Mouse (Mus musculus): ENCODE measurements around the gene Esm1.
"Not testable (repeated sequence)": the region's sequence is repeated elsewhere in the genome, so short reads cannot be mapped to it uniquely, and the experiment has no call there.

Gene Esm1

GRCm38 (mm10) chr13:113227666-113228463, 18.4 kb downstream of the Esm1 start:
- DNase-seq (ENCODE audit: low read depth, low spot score), result peak; percentile 16

GRCm38 (mm10) chr13:113242129-113242528, 32.7 kb downstream of the Esm1 start:
- peak; percentile 56 for DNase-seq (ENCODE audit: low read depth, low spot score)

DNA sequence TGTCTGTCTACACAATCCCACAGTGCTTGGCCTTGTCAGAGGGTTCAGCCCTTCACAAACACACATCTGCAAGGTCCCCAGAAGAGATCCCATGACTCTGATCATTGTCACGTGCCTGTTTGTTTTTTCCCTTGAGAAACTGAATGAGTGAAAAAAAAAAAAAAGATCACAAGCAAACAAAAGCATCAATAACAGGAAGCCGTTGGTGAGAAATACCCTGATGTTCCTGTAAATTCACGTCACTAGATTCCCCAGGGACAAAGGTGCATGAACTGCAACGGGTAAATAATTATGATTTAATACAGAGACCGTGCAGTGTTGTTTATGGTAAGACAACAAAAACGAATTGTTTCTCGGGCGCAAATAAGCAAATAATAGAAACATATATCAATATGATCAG, 35.6 kb downstream of the Esm1 start:
- peak; percentile 58 for DNase-seq (ENCODE audit: low read depth, low spot score)

DNA sequence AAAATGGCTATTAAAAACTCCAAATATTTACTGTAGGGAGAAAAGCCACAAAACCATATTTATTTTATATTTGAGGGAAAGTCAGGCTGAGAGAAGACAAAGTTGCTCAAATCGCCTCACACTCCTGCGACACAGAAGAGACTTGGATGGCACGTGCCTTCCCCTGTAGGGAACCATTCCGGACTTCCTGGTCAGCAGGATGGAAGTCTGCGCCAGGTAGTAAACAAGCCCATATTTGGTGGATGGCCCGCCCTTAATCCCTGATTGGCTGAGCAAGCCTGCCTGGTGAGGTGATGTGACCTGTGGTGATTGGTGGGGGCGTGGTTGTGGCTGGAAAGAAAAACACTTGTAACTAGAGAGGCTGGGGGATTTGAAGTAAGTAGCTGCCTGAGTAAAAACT, 43.1 kb downstream of the Esm1 start:
- not testable (repeated sequence) for DNase-seq (ENCODE audit: low read depth, low spot score)

DNA sequence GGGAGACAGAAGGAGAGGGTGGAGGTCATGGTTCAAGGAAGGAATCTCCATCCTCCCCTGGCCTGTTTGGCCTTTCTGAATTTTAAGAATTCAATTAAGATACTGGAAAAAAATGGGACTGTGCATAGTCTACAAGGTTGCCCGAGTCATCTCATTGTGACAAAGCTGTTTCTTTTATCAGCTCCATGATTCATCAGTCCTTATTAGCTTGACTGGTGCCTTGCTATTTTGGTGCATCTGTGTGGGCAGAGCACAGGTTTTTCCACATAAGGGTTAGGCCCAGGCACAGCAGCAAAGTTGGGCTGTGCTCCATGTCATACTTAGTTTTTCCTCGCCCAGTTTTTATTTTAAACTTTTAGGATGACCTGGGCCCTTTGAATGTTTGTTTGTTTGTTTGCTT, 47.3 kb downstream of the Esm1 start:
- no peak for DNase-seq (ENCODE audit: low read depth, low spot score)

- DNase-seq (ENCODE audit: low read depth, low spot score), result peak; percentile 23
Measured at GRCm38 (mm10) chr13:113257190-113257589, 47.7 kb downstream of the Esm1 start.

- DNase-seq (ENCODE audit: low read depth, low spot score), result no peak
Measured at GRCm38 (mm10) chr13:113259237-113259636, 49.8 kb downstream of the Esm1 start.

DNA sequence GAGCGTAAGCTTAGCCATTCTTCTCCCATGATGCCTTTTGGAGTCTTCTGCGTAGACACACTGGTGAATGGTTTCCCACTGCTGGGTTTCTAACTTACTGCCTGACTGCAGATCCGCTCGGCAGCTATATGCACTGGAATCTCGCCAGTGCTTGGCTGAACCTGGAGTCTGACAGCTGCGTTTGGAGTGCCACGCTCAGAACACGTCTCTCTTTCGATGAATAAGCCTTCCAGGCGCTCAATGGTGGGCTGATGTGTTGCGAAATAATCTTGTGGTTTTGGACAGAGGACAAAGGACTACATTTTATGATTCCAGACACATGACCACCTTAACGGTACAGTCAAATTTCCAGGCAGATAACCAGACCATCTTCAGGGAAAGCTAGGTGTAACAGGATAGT, 53.4 kb downstream of the Esm1 start:
- no peak for DNase-seq (ENCODE audit: low read depth, low spot score)

DNA sequence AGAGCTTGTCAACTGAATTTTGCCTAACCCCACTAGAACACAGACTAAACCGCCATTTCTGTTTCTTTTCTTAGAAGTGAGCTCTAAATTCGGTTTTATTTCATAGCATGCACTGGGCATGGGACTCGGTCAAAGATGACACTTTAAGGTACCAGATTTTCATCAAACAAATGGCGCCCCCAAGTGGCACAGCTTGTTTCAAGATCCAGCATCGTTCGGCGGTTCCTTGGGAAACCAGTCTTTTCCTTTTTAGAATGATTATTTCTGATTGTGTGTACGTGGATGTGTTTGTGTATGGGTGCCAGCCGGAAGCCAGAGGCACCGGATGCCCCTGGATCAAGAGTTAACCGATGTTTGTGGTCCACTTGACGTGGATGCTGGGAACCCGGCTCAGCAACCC, 55.8 kb downstream of the Esm1 start:
- peak; percentile 26 for DNase-seq (ENCODE audit: low read depth, low spot score)

DNA sequence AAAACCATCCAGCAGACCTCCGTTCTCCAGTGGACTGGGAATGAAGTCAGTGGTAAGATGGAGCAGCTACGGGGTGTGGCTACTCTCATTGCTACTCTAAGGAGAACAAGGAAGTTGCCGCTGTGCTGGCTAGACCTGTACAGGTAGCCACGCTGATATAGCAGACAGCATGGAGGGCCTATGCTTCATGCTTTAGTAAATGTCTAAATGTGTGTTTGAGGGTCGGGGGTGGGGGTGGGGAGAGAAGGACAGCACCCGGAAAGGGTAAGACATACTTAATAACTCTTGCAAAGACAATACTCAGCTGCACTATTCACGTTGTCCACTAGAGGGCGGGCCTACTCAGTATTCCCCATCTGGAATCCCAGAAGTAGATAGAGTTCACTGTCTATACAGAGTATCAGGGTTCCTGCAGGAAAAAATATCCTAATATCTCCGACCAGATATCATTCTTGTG, 57.1 kb downstream of the Esm1 start:
- peak; percentile 63 for DNase-seq (ENCODE audit: low read depth, low spot score)

DNA sequence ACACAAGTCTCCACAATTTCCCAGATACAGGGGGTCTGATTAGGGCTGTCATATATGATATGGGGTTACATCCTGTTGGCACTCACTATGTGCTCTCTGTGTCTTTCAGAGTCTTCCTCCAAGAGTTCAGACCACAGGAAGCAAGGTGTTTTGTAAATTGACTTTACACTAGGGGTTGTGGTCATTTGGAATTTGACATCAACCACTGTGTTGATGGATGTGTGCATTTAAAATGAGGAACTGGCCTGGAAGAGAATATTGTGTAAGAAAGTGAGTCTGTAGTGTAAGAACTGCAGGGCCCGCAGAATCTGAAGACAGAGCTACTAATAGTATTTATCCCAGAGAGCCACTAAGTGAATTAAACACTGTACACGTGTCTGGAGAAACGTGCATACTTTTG, 57.7 kb downstream of the Esm1 start:
- DNase-seq (ENCODE audit: low read depth, low spot score), result no peak
